Mouse (Mus musculus) CH12.LX (cell line): Measurements from ENCODE around the gene Rem1. TPM values are rescaled to one million over a fixed set of nuclear protein-coding genes. Genes with fewer than 3 reads are reported as not detected.
A peak's percentile ranks its signal among the peaks of the same experiment; 100 is the strongest.

Experiments used
- DNase-seq: peaks from one replicate; pipeline ENCODE4 v3.0.0-alpha.2; 2013; ENCODE audit errors: extremely low read depth
- H3K27ac ChIP-seq: 2 replicates; pipeline ENCODE4 v1.5.1; 2012; ENCODE audit warnings: low read depth, mild to moderate bottlenecking, control low read depth, moderate library complexity; ENCODE audit not compliant: insufficient read depth
- H3K27me3 ChIP-seq: replicated peaks from 2 replicates; pipeline ENCODE3; 2012; ENCODE audit warnings: inconsistent platforms
- H3K36me3 ChIP-seq, 2 experiments: replicated peaks in 1 of 2; 2 replicates each; pipeline versions ENCODE3 to v1.6.1; 2012; ENCODE audit warnings: inconsistent platforms in 1 of 2, low read length in 1 of 2, mild to moderate bottlenecking in 1 of 2, mixed read lengths in 1 of 2, moderate library complexity in 1 of 2; ENCODE audit not compliant: control insufficient read depth in 1 of 2, insufficient read depth in 1 of 2
- H3K4me1 ChIP-seq, 2 experiments: 2 replicates each; pipeline ENCODE4 v1.6.1; 2012; ENCODE audit warnings: inconsistent platforms in 1 of 2, moderate library complexity in 1 of 2; ENCODE audit not compliant: insufficient read depth in 2 of 2, control insufficient read depth in 1 of 2
- H3K4me2 ChIP-seq: 2 replicates; pipeline ENCODE4 v1.6.1; 2012; ENCODE audit warnings: low read depth, mild to moderate bottlenecking, control low read depth; ENCODE audit not compliant: poor library complexity, insufficient read depth, severe bottlenecking
- H3K4me3 ChIP-seq, 3 experiments: fragments of 150-350 bp in 1 of 3; sonication (generic) in 1 of 3; replicated peaks in 1 of 3; 2 replicates each; pipeline versions ENCODE3 to v1.5.1; 2011 to 2012; ENCODE audit warnings: low read depth in 2 of 3, low read length in 2 of 3, mild to moderate bottlenecking in 2 of 3, moderate library complexity in 2 of 3, control low read depth in 1 of 3, improper control_type of control experiment in 1 of 3, inconsistent platforms in 1 of 3, mixed read lengths in 1 of 3; ENCODE audit not compliant: poor library complexity in 1 of 3
- H3K79me2 ChIP-seq: replicated peaks from 2 replicates; pipeline ENCODE4 v1.6.1; 2012; ENCODE audit warnings: mild to moderate bottlenecking, moderate library complexity; ENCODE audit not compliant: control insufficient read depth, poor library complexity, insufficient read depth, severe bottlenecking; ENCODE audit errors: extremely low read depth
- H3K9ac ChIP-seq: 2 replicates; pipeline ENCODE4 v1.6.1; 2012; ENCODE audit warnings: low read depth, mild to moderate bottlenecking, control low read depth, moderate library complexity; ENCODE audit not compliant: insufficient read depth
- H3K9me3 ChIP-seq: replicated peaks from 2 replicates; pipeline ENCODE3; 2012; ENCODE audit warnings: low read length, inconsistent platforms, mixed read lengths
- BHLHE40 ChIP-seq: IDR thresholded peaks from 2 replicates; pipeline ENCODE4 v1.6.1; 2011; ENCODE audit warnings: mild to moderate bottlenecking, low read depth, low read length, improper control_type of control experiment
- CHD1 ChIP-seq: IDR thresholded peaks from 2 replicates; pipeline ENCODE4 v1.6.1; 2012; ENCODE audit warnings: low read depth, low read length, improper control_type of control experiment, inconsistent platforms
- CHD2 ChIP-seq: IDR thresholded peaks from 2 replicates; pipeline ENCODE4 v1.6.1; 2011; ENCODE audit warnings: low read length, improper control_type of control experiment
- CTCF ChIP-seq, 2 experiments: IDR thresholded peaks in 1 of 2; conservative IDR thresholded peaks in 1 of 2; 2 replicates each; pipeline ENCODE4 v1.5.1; 2011 to 2012; ENCODE audit warnings: low read depth in 2 of 2, low read length in 2 of 2, improper control_type of control experiment in 1 of 2, inconsistent platforms in 1 of 2, mild to moderate bottlenecking in 1 of 2, moderate library complexity in 1 of 2
- ELF1 ChIP-seq: IDR thresholded peaks from 2 replicates; pipeline ENCODE4 v1.6.1; 2014; ENCODE audit warnings: low read depth, mild to moderate bottlenecking, inconsistent platforms, low read length, improper control_type of control experiment
- EP300 ChIP-seq: IDR thresholded peaks from 2 replicates; pipeline ENCODE4 v1.6.1; 2011; ENCODE audit warnings: low read length, improper control_type of control experiment
- HCFC1 ChIP-seq: IDR thresholded peaks from 2 replicates; pipeline ENCODE4 v1.6.1; 2012; ENCODE audit warnings: low read depth, mild to moderate bottlenecking, inconsistent platforms, low read length, improper control_type of control experiment
- JUND ChIP-seq: conservative IDR thresholded peaks from 2 replicates; pipeline ENCODE4 v1.6.1; 2011; ENCODE audit warnings: low read depth, low read length, improper control_type of control experiment
- KAT2A ChIP-seq: IDR thresholded peaks from 2 replicates; pipeline ENCODE4 v1.6.1; 2012; ENCODE audit warnings: low read length, improper control_type of control experiment, inconsistent platforms; ENCODE audit not compliant: insufficient replicate concordance
- MAZ ChIP-seq: IDR thresholded peaks from 2 replicates; pipeline ENCODE4 v1.6.1; 2012; ENCODE audit warnings: low read depth, mild to moderate bottlenecking, inconsistent platforms, low read length, improper control_type of control experiment, moderate library complexity
- MEF2A ChIP-seq: IDR thresholded peaks from 2 replicates; pipeline ENCODE4 v1.6.1; 2014; ENCODE audit warnings: low read depth, mild to moderate bottlenecking, inconsistent platforms, low read length, improper control_type of control experiment, borderline replicate concordance
- MXI1 ChIP-seq: IDR thresholded peaks from 2 replicates; pipeline ENCODE4 v1.6.1; 2011; ENCODE audit warnings: mild to moderate bottlenecking, low read depth, low read length, improper control_type of control experiment
- MYC ChIP-seq: IDR thresholded peaks from 2 replicates; pipeline ENCODE4 v1.6.1; 2011; ENCODE audit warnings: low read depth, mild to moderate bottlenecking, improper control_type of control experiment, low read length
- NRF1 ChIP-seq: IDR thresholded peaks from 2 replicates; pipeline ENCODE4 v1.6.1; 2014; ENCODE audit warnings: low read depth, mild to moderate bottlenecking, inconsistent platforms, low read length, improper control_type of control experiment, moderate library complexity
- PAX5 ChIP-seq: IDR thresholded peaks from 2 replicates; pipeline ENCODE4 v1.6.1; 2012; ENCODE audit warnings: low read length, inconsistent platforms, mixed read lengths
- POLR2A ChIP-seq: IDR thresholded peaks from 2 replicates; pipeline ENCODE4 v1.6.1; 2011; ENCODE audit warnings: low read depth, mild to moderate bottlenecking, improper control_type of control experiment, low read length
- POLR2AphosphoS2 ChIP-seq: IDR thresholded peaks from 2 replicates; pipeline ENCODE4 v1.6.1; 2011; ENCODE audit warnings: low read depth, low read length, improper control_type of control experiment
- RAD21 ChIP-seq: IDR thresholded peaks from 2 replicates; pipeline ENCODE4 v1.6.1; 2011; ENCODE audit warnings: low read depth, mild to moderate bottlenecking, low read length, improper control_type of control experiment, moderate library complexity
- RCOR1 ChIP-seq: conservative IDR thresholded peaks from 2 replicates; pipeline ENCODE4 v1.6.1; 2012; ENCODE audit warnings: low read depth, mild to moderate bottlenecking, inconsistent platforms, low read length, improper control_type of control experiment
- SIN3A ChIP-seq: IDR thresholded peaks from 2 replicates; pipeline ENCODE4 v1.6.1; 2012; ENCODE audit warnings: low read length, improper control_type of control experiment, inconsistent platforms
- SMC3 ChIP-seq: IDR thresholded peaks from 2 replicates; pipeline ENCODE4 v1.6.1; 2011; ENCODE audit warnings: low read depth, low read length, improper control_type of control experiment
- TBP ChIP-seq: conservative IDR thresholded peaks from 2 replicates; pipeline ENCODE4 v1.6.1; 2011; ENCODE audit warnings: low read depth, low read length, improper control_type of control experiment
- USF1 ChIP-seq: IDR thresholded peaks from 2 replicates; pipeline ENCODE4 v1.6.1; 2014; ENCODE audit warnings: low read depth, mild to moderate bottlenecking, inconsistent platforms, low read length, improper control_type of control experiment
- ZC3H11A ChIP-seq: IDR thresholded peaks from 2 replicates; pipeline ENCODE4 v1.6.1; 2012; ENCODE audit warnings: low read depth, mild to moderate bottlenecking, inconsistent platforms, low read length, improper control_type of control experiment
- ZKSCAN1 ChIP-seq: IDR thresholded peaks from 2 replicates; pipeline ENCODE4 v1.6.1; 2012; ENCODE audit warnings: low read depth, inconsistent platforms, low read length, improper control_type of control experiment, borderline replicate concordance
- ZNF384 ChIP-seq: IDR thresholded peaks from 2 replicates; pipeline ENCODE4 v1.6.1; 2012; ENCODE audit warnings: low read depth, low read length, improper control_type of control experiment, inconsistent platforms
- dilution Hi-C: fragments of 300-500 bp; cut with MboI; formaldehyde crosslinking; loops from 2 replicates; pipeline ENCODE4 v1.14.3; 2020; ENCODE audit warnings: low sequenced_read_pairs; ENCODE audit not compliant: extremely low pct_unique_long_range_greater_than_20kb, extremely low pct_ligation_motif_present
- in situ Hi-C: fragments of 300-500 bp; cut with MboI; formaldehyde crosslinking; loops from 3 replicates; pipeline ENCODE4 v1.14.3; 2019; ENCODE audit warnings: low sequenced_read_pairs, low pct_ligation_motif_present, low pct_unique_long_range_greater_than_20kb, mixed read lengths
- polyA plus RNA-seq: library from polyadenylated mRNA; unstranded; fragments of >175 nt; gene quantifications from 2 replicates; pipeline ENCODE4 v1.2.1, GENCODE M21; 2012; ENCODE audit warnings: low read depth; ENCODE audit not compliant: insufficient read length
- total RNA-seq, 2 experiments: library from RNA; depleted of rRNA; stranded (reverse); fragments of 300-350 nt in 1 of 2; fragments of >200 nt in 1 of 2; gene quantifications; 2 replicates each; pipeline ENCODE4 v1.2.3; 2012 to 2014

Gene Rem1
- total and polyA plus RNA-seq, 3 experiments, result 0.55 to 0.82 (median 0.80) TPM

- DNase-seq, result peak; percentile 37
- Histone ChIP-seq H3K27ac (no peak within 1 kb of the TSS), H3K4me3 (no peak within 1 kb of the TSS), H3K36me3 (no peaks in the 10 kb centered on the region), H3K9me3 (peaks cover 13% of the 10 kb centered on the region), H3K9ac (no peak within 1 kb of the TSS), H3K27me3 (peaks cover 7% of the 10 kb centered on the region), H3K79me2 (no peaks in the 10 kb centered on the region), H3K4me2 (no peak within 1 kb of the TSS), H3K4me1 (peaks cover 0 to 2% of the 10 kb centered on the region in 2 experiments; a peak in 1 of 4 replicates)
- in situ Hi-C loops (no loop called here), dilution Hi-C loops (no loop called here)
- TF ChIP-seq ZC3H11A (no peak), SMC3 (peak; percentile 38; the same call in 1 of the 2 replicates), MXI1 (no peak), MYC (no peak), KAT2A (no peak), NRF1 (no peak), MAZ (no peak), POLR2A (no peak), CTCF (conservative IDR thresholded peaks at IDR 0.05 in 1 of 2, IDR thresholded peaks at IDR 0.05 in 1 of 2; ENCODE audit: low read depth in 2 of 2, low read length in 2 of 2) (peak; percentile 26 to 69; a peak in 3 of 4 replicates), ELF1 (no peak)
Measured at GRCm38 (mm10) chr2:152604057-152604456, 22.7 kb upstream of the Rem1 start, which contains the start of gene Defb36. Gene Defb36, plus strand, starts transcription at chr2:152604327.

- no peak for DNase-seq
- Histone ChIP-seq H3K27ac (no peak overlapping the region), H3K4me3 (no peak overlapping the region), H3K36me3 (no peaks in the 10 kb centered on the region), H3K27me3 (peaks cover 12% of the 10 kb centered on the region), H3K9me3 (peaks cover 4% of the 10 kb centered on the region), H3K9ac (no peak overlapping the region), H3K79me2 (no peaks in the 10 kb centered on the region), H3K4me2 (no peak overlapping the region), H3K4me1 (0 out of 4 replicates have a peak, but pooled peaks cover 0 to 2% of the 10 kb centered on the region in 2 experiments)
- dilution Hi-C loops (no loop called here), in situ Hi-C loops (no loop called here)
- TF ChIP-seq RAD21 (no peak), CHD1 (no peak), BHLHE40 (no peak), NRF1 (no peak), ZKSCAN1 (no peak), POLR2AphosphoS2 (no peak), SIN3A (no peak), USF1 (no peak), POLR2A (no peak), HCFC1 (no peak), ZNF384 (no peak), MEF2A (no peak), PAX5 (no peak), RCOR1 (no peak), JUND (no peak), CHD2 (no peak), ZC3H11A (no peak), EP300 (no peak), TBP (no peak)
Measured at GRCm38 (mm10) chr2:152607746-152608145, 19.0 kb upstream of the Rem1 start.
